Mouse (Mus musculus): ENCODE results near the gene Eif3l. TPM values are rescaled to one million over a fixed set of nuclear protein-coding genes. Genes with fewer than 3 reads are reported as not detected.

Eif3l gene
- polyA plus RNA-seq, 1 experiment from 2014 or later = 247 TPM

DNA sequence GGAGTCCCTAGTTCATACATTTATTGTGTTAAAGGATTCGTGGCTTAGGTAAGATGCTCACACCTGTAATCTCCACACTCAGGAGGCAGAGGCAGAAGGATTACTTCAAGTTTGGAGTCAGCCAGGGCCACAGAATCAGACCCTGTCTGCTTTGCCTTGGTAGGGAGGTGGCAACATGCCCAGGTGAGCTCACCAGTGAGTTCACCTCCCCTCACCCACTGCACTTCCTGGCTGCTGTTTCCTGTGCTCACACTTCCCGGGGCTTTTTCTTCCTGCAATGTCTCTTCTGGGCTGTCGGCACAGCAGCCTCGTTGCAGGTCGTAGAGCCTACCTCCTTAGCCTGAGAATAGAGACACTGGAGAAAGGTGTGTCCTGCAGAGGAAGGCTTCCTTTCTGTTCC, 40.3 kb downstream of the Eif3l start:
- Histone ChIP-seq H3K4me2 (no peak overlapping the region), H3K27ac (0 out of 2 replicates have a peak overlapping the region, but pooled peaks have one; percentile 6), H3K4me1 (peaks cover 21% of the 10 kb centered on the region), H3K9ac (no peak overlapping the region), H3K9me3 (replicated peaks) (no peaks in the 10 kb centered on the region), H3K4me3 (replicated peaks) (no peak overlapping the region), H3K27me3 (no peaks in the 10 kb centered on the region), H3K36me3 (peaks cover 66% of the 10 kb centered on the region)
- 53% methylated on average over 5 of the region's 5 CpGs for WGBS
- ATAC-seq (replicated peaks; ENCODE audit: low FRiP score) = no peak

DNA sequence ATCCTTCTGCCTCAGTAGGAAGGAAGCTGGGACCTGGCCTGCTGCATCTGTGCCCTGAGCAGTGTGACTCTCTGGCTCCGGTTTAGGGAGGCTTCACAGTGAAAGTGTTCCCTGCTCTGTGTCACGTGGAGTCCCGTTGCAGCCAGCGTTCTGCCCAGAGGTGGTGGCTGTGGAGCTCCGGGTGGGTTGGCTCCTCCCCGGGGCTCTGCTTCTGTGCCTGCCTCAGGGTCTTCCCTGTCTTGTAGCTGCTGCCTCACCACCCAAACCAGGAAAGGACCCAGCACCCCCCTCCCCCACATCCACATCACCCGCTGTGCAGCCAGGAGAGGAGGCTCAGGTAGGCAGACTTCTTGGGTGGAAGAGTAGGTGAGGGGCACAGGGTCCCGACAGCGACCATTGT, 44.5 kb downstream of the Eif3l start:
- 84% methylated on average over 9 of the region's 9 CpGs for WGBS
- H3K9me3 ChIP-seq (replicated peaks) = no peaks in the 10 kb centered on the region
- ATAC-seq (replicated peaks; ENCODE audit: low FRiP score) = no peak
- H3K4me3 ChIP-seq (replicated peaks) = no peak overlapping the region
- H3K4me2 ChIP-seq = no peak overlapping the region
- 0 out of 2 replicates have a peak, but pooled peaks cover 3% of the 10 kb centered on the region for H3K4me1 ChIP-seq
- H3K27me3 ChIP-seq = no peaks in the 10 kb centered on the region
- H3K9ac ChIP-seq = no peak overlapping the region
- H3K27ac ChIP-seq = no peak overlapping the region
- peaks cover 91% of the 10 kb centered on the region for H3K36me3 ChIP-seq

DNA sequence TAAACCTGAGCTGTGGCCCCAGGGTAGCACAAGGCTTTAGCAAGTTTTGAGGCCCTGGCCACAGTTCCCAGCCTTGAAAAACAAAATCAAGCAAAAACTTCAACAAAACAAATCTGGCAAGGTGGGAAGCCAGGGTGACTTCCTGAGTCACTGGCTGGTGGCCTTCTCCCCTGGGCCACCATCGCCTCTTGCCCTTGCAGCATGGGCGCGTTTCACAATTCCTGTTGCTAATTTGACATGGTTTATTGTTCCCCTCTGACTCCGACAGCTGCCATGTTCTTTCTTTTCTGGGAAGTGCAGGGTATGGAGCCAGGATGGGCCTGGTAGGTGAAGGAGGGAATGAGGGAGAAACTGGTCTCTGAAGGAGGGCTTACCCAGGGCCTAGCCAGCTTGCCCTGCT, 47.1 kb downstream of the Eif3l start:
- no peak for ATAC-seq (replicated peaks; ENCODE audit: low FRiP score)
- WGBS = 71% methylated on average over 4 of the region's 4 CpGs
- Histone ChIP-seq H3K4me2 (no peak overlapping the region), H3K4me3 (replicated peaks) (no peak overlapping the region), H3K27me3 (no peaks in the 10 kb centered on the region), H3K36me3 (peaks cover 95% of the 10 kb centered on the region), H3K4me1 (no peaks in the 10 kb centered on the region), H3K9ac (no peak overlapping the region), H3K9me3 (replicated peaks) (no peaks in the 10 kb centered on the region), H3K27ac (no peak overlapping the region)

DNA sequence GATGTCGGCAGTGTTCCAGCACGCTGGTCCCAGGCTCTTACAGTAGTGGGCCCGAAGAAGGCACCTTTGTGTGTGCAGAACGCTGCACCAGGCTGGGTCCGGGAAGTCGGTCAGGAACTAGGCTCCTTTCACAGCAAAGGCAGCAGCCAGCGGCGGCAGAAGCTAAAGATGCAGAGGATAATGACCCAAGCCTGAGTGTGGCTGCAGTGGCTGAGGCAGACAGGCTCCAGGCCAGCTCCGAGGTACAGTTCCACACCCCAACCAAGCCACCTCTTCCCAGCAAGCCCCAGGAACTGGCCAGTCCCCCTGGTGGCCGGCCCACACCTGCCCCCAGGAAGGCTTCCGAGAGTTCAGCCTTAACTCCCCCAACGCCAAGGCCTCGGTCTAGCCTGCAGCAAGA, 47.6 kb downstream of the Eif3l start:
- H3K27me3 ChIP-seq = no peaks in the 10 kb centered on the region
- H3K4me3 ChIP-seq (replicated peaks) = no peak overlapping the region
- no peaks in the 10 kb centered on the region for H3K4me1 ChIP-seq
- no peak overlapping the region for H3K4me2 ChIP-seq
- 81% methylated on average over 13 of the region's 13 CpGs for WGBS
- no peak overlapping the region for H3K27ac ChIP-seq
- H3K36me3 ChIP-seq = peaks cover 95% of the 10 kb centered on the region
- ATAC-seq (replicated peaks; ENCODE audit: low FRiP score) = no peak
- H3K9ac ChIP-seq = no peak overlapping the region
- no peaks in the 10 kb centered on the region for H3K9me3 ChIP-seq (replicated peaks)

DNA sequence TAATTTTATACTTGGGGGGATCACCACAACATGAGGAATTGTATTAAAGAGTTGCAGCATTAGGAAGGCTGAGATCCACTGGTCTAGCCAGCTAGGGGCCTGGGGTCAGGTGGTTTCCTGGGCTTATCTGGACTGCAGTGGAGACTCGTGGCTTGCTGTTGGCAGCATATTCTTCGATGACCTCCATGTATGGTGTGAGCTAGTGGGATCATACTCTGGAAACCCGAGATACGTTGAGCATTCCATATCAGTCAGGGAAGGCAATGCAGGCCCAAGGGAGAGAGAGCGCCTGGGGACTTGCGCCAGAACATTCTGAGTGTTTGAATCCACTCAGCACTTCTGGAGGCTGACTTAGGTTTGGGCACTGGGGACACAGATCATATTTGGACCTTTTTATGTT, 48.8 kb downstream of the Eif3l start:
- ATAC-seq (replicated peaks; ENCODE audit: low FRiP score) = no peak
- Histone ChIP-seq H3K4me3 (replicated peaks) (no peak overlapping the region), H3K36me3 (peaks cover 94% of the 10 kb centered on the region), H3K9ac (no peak overlapping the region), H3K4me2 (no peak overlapping the region), H3K4me1 (no peaks in the 10 kb centered on the region), H3K27ac (no peak overlapping the region), H3K27me3 (no peaks in the 10 kb centered on the region), H3K9me3 (replicated peaks) (no peaks in the 10 kb centered on the region)
- WGBS = 87% methylated on average over 6 of the region's 6 CpGs

DNA sequence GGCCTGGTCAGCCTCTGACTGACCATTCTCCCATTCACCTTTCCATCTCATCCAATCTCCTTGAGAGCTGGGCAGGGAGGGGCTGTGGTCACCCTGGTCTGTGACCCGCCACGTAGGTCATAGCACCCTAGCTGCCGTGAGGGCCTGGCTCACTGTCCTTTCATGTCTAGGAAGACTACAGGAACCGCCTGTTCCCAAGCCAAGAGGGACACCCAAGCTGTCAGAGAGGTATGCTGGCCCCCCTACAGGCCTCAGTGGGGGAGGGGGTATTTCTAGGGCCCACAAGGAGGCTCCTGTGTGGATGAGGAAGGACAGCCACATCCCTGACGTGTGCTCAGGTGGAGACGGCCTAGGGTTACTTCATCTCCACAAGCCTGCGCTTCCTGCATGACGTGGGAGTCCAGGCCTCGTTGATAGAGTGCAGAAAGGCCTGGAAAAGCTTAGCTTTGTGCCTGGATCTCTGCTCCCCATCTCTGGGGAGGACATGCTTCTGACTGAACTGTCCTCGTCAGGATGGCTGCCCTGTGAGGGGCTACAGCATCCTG, 49.4 kb downstream of the Eif3l start:
- H3K27me3 ChIP-seq = no peaks in the 10 kb centered on the region
- no peak for ATAC-seq (replicated peaks; ENCODE audit: low FRiP score)
- peaks cover 91% of the 10 kb centered on the region for H3K36me3 ChIP-seq

DNA sequence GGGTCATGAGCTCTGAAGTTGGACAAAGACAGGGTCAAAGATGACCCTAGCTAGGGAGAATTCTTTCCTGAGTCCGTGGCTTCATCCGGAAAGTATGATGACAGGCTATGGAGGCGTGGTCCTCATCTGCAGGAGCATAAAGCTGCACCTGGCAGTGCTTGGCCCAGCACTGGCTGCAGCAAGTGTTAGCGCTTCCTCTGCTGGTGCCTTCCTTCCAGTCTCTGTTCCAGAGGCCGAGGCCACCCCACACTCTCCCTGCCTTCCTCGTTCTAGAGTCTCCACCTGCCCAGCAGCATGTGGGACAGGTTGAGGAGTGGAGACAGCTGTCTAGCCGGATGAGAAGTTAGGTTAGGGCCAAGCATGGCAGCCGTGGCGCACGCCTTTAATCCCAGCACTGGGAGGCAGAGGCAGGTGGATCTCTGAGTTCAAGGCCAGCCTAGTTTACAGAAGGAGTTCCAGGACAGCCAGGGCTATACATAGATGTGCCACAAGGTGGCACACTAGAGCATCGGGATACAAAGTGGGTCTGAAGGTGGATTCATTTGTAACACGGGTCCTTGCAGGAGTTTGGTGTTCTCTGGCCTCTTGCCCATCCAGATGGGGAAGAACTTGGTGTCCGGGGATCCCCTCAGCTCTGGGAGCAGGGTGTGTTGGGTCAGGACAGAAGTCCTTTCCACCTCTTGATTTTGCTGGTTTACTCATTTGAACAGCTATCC, 51.4 kb downstream of the Eif3l start:
- Histone ChIP-seq H3K36me3 (peaks cover 93% of the 10 kb centered on the region), H3K27ac (no peak overlapping the region), H3K27me3 (no peaks in the 10 kb centered on the region), H3K4me1 (0 out of 2 replicates have a peak, but pooled peaks cover 9% of the 10 kb centered on the region), H3K4me3 (replicated peaks) (no peak overlapping the region), H3K4me2 (no peak overlapping the region), H3K9ac (no peak overlapping the region), H3K9me3 (replicated peaks) (no peaks in the 10 kb centered on the region)
- WGBS = 86% methylated on average over 13 of the region's 13 CpGs
- no peak for ATAC-seq (replicated peaks; ENCODE audit: low FRiP score)

More for the DNA sequence above, 49.4 kb downstream of the Eif3l start:
- Histone ChIP-seq H3K9ac (no peak overlapping the region), H3K9me3 (replicated peaks) (no peaks in the 10 kb centered on the region), H3K4me2 (no peak overlapping the region), H3K27ac (no peak overlapping the region), H3K4me3 (replicated peaks) (no peak overlapping the region), H3K4me1 (no peaks in the 10 kb centered on the region)
- 83% methylated on average over 10 of the region's 10 CpGs for WGBS

DNA sequence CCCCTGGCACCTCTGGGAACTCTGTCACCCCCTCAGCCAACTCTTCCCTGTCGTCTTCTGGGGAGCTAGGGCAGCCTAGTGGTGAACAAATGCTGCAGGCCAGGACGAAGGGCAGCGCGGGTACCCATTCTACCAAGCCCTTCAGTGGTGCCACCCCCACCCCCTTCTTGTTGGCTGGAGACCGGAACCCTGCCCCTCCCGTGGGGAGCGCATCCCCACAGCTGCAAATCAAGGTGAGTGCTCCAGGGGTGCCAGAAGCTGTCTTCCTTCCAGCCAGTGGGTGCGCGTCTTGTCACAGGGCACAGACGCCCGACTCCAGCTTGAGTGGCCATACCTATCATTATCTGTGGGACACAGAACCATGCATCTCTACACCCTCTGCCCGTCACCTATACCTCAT, 52.1 kb downstream of the Eif3l start:
- 93% methylated on average over 12 of the region's 12 CpGs for WGBS
- H3K27ac ChIP-seq = no peak overlapping the region
- H3K4me3 ChIP-seq (replicated peaks) = no peak overlapping the region
- no peak for ATAC-seq (replicated peaks; ENCODE audit: low FRiP score)
- no peaks in the 10 kb centered on the region for H3K9me3 ChIP-seq (replicated peaks)
- H3K36me3 ChIP-seq = peaks cover 94% of the 10 kb centered on the region
- no peaks in the 10 kb centered on the region for H3K27me3 ChIP-seq
- H3K4me1 ChIP-seq = 0 out of 2 replicates have a peak, but pooled peaks cover 9% of the 10 kb centered on the region
- H3K4me2 ChIP-seq = no peak overlapping the region
- no peak overlapping the region for H3K9ac ChIP-seq

DNA sequence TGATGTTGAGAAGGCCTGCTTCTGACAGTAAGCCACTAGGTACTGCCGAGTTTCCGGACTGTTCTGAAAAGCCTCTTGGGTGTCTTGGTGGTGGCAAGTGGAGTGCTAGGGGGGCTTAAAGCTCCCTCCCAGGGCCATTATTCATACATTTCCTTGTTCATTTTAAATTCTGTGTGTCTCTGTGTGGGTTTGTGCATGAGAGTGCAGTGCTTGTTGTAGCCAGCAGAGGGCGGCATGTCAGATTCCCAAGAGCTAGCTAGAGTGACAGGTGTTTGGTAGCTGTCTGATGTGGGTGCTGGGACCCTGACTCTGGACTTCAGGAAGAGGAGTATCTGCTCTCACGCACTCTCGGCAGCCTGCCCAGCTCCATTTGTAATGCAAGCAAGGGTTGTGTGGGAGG, 53.2 kb downstream of the Eif3l start:
- Histone ChIP-seq H3K4me3 (replicated peaks) (no peak overlapping the region), H3K4me1 (0 out of 2 replicates have a peak, but pooled peaks cover 12% of the 10 kb centered on the region), H3K36me3 (peaks cover 94% of the 10 kb centered on the region), H3K27me3 (no peaks in the 10 kb centered on the region), H3K4me2 (no peak overlapping the region), H3K9me3 (replicated peaks) (no peaks in the 10 kb centered on the region), H3K27ac (no peak overlapping the region), H3K9ac (no peak overlapping the region)
- ATAC-seq (replicated peaks; ENCODE audit: low FRiP score) = no peak
- WGBS = 86% methylated on average over 5 of the region's 5 CpGs

DNA sequence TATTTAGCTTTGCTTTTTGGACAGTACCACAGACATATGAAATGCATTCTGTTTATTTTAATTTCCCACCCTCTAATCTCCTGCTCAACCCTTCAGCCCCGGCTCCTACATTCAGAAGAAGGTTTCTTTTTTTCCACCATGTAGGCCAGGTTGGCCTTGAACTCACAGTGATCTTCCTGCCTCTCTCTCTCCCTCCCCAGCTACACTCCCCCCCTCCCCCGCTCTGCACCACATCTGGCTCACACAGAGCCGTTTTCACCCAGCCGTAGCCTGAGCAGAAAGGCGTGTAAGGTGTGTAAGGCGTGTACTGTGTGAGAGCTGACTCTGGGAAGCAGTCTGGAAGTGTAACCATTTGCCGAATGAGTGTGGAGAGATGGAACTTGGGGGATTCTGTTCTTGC, 54.3 kb downstream of the Eif3l start:
- H3K4me2 ChIP-seq = no peak overlapping the region
- no peaks in the 10 kb centered on the region for H3K9me3 ChIP-seq (replicated peaks)
- ATAC-seq (replicated peaks; ENCODE audit: low FRiP score) = no peak
- 0 out of 2 replicates have a peak overlapping the region, but pooled peaks have one; percentile 7 for H3K27ac ChIP-seq
- no peak overlapping the region for H3K4me3 ChIP-seq (replicated peaks)
- WGBS = 61% methylated on average over 7 of the region's 7 CpGs
- H3K9ac ChIP-seq = no peak overlapping the region
- H3K36me3 ChIP-seq = peaks cover 91% of the 10 kb centered on the region
- H3K27me3 ChIP-seq = no peaks in the 10 kb centered on the region
- H3K4me1 ChIP-seq = 0 out of 2 replicates have a peak, but pooled peaks cover 12% of the 10 kb centered on the region

DNA sequence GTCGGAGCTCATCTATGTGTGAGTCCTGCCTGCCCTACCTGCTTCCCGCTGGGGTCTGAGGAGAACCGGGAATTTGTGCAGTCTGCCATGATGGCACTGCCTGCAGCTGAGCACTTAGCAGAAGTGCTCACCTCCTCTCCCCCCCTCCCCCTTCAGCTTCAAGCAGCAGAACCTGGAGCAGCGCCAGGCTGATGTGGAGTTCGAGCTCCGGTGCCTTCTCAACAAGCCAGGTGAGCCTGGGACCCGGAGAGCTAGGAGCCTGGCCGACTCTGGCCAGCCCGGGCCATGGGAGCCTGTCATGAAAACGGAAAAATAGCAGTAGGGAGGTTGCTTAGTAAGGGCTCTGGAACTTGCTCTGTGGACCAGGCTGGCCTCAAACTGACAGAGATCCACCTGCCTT, 55.8 kb downstream of the Eif3l start:
- ATAC-seq (replicated peaks; ENCODE audit: low FRiP score) = no peak
- Histone ChIP-seq H3K27me3 (no peaks in the 10 kb centered on the region), H3K36me3 (peaks cover 77% of the 10 kb centered on the region), H3K4me1 (peaks cover 25% of the 10 kb centered on the region), H3K27ac (no peak overlapping the region), H3K9me3 (replicated peaks) (no peaks in the 10 kb centered on the region), H3K9ac (no peak overlapping the region), H3K4me3 (replicated peaks) (no peak overlapping the region), H3K4me2 (no peak overlapping the region)
- 80% methylated on average over 10 of the region's 10 CpGs for WGBS

DNA sequence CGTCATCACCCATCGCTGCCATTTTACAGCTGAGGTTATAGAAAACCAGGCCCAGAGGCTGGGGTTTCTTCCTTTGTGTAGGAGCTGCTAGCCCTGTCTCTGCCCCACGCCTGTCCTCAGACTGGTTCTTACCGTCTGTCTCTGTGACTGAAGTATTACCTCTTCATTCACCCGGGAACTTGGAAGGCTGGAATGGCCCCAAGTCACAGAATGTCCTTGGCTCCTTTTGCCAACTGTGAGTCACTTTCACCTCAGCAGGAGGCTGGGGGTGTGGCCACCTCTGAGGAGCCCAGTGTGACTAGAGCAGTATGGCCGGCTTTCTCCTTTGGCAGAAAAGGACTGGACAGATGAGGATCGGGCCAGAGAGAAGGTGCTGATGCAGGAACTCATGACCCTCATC, 56.5 kb downstream of the Eif3l start:
- 71% methylated on average over 7 of the region's 7 CpGs for WGBS
- H3K9ac ChIP-seq = no peak overlapping the region
- no peak overlapping the region for H3K27ac ChIP-seq
- H3K36me3 ChIP-seq = peaks cover 71% of the 10 kb centered on the region
- no peak for ATAC-seq (replicated peaks; ENCODE audit: low FRiP score)
- no peak overlapping the region for H3K4me3 ChIP-seq (replicated peaks)
- H3K9me3 ChIP-seq (replicated peaks) = no peaks in the 10 kb centered on the region
- H3K4me2 ChIP-seq = no peak overlapping the region
- H3K27me3 ChIP-seq = no peaks in the 10 kb centered on the region
- H3K4me1 ChIP-seq = peaks cover 31% of the 10 kb centered on the region
